Mouse (Mus musculus): ENCODE measurements around the gene Rhox3a.
"Not testable (repeated sequence)": the region's sequence is repeated elsewhere in the genome, so short reads cannot be mapped to it uniquely, and the experiment has no call there.

Gene Rhox3a

DNA sequence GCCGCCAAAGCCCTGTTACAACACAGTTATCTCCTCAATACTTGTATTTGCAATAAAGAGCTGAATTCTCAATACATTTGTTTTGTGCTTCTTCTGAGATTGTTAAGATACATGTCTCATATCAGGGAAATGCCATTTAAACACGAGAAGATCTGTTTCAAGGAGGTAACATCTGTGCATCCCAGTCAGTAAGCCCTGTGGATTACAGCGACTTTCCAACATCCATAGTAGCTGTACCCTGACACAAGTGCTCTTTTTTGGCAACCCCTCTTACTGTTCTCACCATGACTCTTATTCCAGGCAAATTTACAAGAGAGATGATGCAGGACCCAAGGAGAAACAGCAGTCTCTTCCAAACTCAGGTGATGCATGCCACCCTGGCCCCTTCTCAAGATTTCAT is at the start of gene Rhox3a:
Gene Rhox3a, plus strand, starts transcription at position 301 of the 400 bp plus-strand sequence.
- not testable (repeated sequence) for DNase-seq

DNA sequence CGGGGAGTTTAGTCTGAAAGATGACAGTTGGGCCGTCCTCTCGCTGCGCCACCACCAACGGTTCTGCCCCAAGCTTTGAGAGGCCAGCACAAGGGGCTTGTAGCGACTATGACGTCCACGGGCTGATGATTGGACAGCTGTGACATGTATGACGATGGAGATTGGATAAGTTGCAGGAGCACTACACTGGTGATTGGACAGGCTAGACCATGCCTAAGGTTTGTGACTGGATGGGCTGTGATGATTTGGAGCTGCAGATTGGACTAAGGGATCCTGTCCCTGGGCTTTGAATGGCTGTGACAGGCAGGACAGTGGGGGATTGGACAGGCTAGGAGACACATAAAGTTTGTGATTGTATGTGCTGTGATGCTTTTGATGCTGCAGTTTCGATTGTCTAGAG is 38.8 kb upstream of the Rhox3a start, which contains the start of gene Gm9:
Gene Gm9, minus strand, starts transcription at position 101 of the 400 bp plus-strand sequence.
- DNase-seq: no peak

DNA sequence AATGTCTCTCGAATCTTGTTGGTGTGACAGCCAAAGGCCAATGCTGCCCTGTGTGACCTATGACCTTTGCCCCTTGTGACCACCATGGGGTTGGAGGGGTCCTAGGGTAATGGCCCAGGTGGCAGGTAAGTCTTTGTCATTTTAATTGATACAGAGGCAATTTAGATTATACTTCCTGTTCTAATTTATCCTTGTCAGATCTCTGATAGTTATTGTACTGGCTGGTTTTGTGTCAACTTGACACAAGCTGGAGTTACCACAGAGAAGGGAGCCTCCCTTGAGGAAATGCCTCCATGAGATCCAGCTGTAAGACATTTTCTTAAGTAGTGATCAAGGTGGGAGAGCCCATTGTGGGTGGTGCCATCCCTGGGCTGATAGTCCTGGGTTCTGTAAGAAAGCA is 27.6 kb upstream of the Rhox3a start, which contains the start of gene Rhox1:
Gene Rhox1, minus strand, starts transcription at position 101 of the 400 bp plus-strand sequence.
- not testable (repeated sequence) for DNase-seq

DNA sequence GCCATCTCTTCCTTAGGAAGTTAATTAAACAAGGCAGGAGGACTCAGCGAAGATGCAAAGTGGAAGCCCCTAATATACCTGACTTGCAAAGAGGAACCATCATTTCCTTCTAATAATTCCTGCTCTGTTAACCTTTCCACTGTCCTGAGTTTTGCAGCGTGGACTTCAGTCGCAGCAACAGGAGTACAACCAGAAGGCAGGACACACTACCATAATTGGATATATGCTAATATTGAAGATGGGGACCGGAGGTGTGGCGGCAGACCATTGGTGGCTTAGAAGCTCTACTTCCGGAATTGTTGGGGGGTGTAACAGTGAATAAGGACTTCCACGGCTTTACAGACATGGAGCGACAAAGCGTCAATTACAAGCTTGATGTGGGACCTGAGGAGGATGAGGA is 5.0 kb upstream of the Rhox3a start, which contains the start of gene Rhox2a:
Gene Rhox2a, plus strand, starts transcription at position 301 of the 400 bp plus-strand sequence.
- not testable (repeated sequence) for DNase-seq

DNA sequence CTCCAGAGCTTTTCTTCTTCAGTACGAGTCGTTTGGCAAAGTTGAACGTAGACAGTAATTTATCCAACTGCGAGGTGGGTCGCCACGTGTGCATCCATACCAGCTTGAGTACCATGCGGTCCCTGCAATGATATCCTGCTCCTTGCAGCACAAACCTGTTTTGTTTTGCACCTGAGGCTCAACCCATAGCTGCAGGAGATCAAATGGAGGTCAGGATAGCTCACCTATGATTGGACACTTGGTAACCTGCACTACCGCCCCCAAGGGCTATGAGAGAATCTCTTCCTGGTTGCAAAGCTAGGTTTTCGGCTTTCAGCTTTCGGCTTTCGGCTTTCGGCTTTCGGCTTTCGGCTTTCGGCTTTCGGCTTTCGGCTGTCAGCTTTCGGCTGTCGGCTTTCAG is 15.3 kb downstream of the Rhox3a start, which contains the start of gene Rhox4a:
Gene Rhox4a, plus strand, starts transcription at position 301 of the 400 bp plus-strand sequence.
- DNase-seq: not testable (repeated sequence)

Data from cerebellum, adult 9-10 months (tissue).